Mouse (Mus musculus) heart, embryonic 16.5 days (tissue): ENCODE data around the gene Slc25a29. TPM values are rescaled to one million over a fixed set of nuclear protein-coding genes. Genes with fewer than 3 reads are reported as not detected.

Experiments used
- ATAC-seq: fragments of 200-750 bp; cut with Nextera tagmentation; replicated peaks from 2 replicates; pipeline ENCODE4 v1.8.0; 2017; ENCODE audit warnings: moderate number of reproducible peaks; ENCODE audit not compliant: insufficient read depth, low FRiP score; ENCODE audit errors: extremely low read depth
- H3K27ac ChIP-seq: fragments of 300-500 bp; sonication (generic); 2 replicates; pipeline ENCODE4 v1.5.1; 2014; ENCODE audit warnings: mild to moderate bottlenecking, low read length, control low read depth, moderate library complexity
- H3K27me3 ChIP-seq: fragments of 300-500 bp; sonication (generic); 2 replicates; pipeline ENCODE4 v1.6.1; 2014; ENCODE audit warnings: low read length, mixed read lengths; ENCODE audit not compliant: control insufficient read depth, insufficient read depth
- H3K36me3 ChIP-seq: fragments of 300-500 bp; sonication (generic); 2 replicates; pipeline ENCODE4 v1.6.1; 2014; ENCODE audit not compliant: control insufficient read depth, insufficient read depth
- H3K4me1 ChIP-seq: fragments of 300-500 bp; sonication (generic); 2 replicates; pipeline ENCODE4 v1.6.1; 2014; ENCODE audit warnings: low read length, mixed read lengths; ENCODE audit not compliant: control insufficient read depth, insufficient read depth
- H3K4me2 ChIP-seq: fragments of 300-500 bp; sonication (generic); 2 replicates; pipeline ENCODE4 v1.6.1; 2014; ENCODE audit warnings: low read depth, mild to moderate bottlenecking, control low read depth, low read length
- H3K4me3 ChIP-seq: fragments of 300-500 bp; sonication (generic); 2 replicates; pipeline ENCODE4 v1.5.1; 2014; ENCODE audit warnings: mild to moderate bottlenecking, control low read depth, low read length
- H3K9ac ChIP-seq: fragments of 300-500 bp; sonication (generic); 2 replicates; pipeline ENCODE4 v1.6.1; 2014; ENCODE audit warnings: low read length, control low read depth
- H3K9me3 ChIP-seq: fragments of 300-500 bp; sonication (generic); replicated peaks from 2 replicates; pipeline ENCODE4 v1.6.1; 2016; ENCODE audit warnings: low read length; ENCODE audit not compliant: control insufficient read depth
- WGBS: fragments of 180-500 bp; shearing (Covaris S2); extraction: QIAGEN DNeasy Blood & Tissue Kit; methylation state at CpG from one replicate; pipeline ENCODE4 v1.1.7; 2014; 5-methylcytosine and 5-hydroxymethylcytosine counted together
- polyA plus RNA-seq: library from polyadenylated mRNA; unstranded; fragments of >200 nt; fragmentation: Nextera tagmentation; extraction: Ambion mirVana; gene quantifications from 2 replicates; pipeline ENCODE4 v1.2.1, GENCODE M21; 2015

Slc25a29 gene
- 4.2 and 4.3 TPM in 2 replicates for polyA plus RNA-seq

DNA sequence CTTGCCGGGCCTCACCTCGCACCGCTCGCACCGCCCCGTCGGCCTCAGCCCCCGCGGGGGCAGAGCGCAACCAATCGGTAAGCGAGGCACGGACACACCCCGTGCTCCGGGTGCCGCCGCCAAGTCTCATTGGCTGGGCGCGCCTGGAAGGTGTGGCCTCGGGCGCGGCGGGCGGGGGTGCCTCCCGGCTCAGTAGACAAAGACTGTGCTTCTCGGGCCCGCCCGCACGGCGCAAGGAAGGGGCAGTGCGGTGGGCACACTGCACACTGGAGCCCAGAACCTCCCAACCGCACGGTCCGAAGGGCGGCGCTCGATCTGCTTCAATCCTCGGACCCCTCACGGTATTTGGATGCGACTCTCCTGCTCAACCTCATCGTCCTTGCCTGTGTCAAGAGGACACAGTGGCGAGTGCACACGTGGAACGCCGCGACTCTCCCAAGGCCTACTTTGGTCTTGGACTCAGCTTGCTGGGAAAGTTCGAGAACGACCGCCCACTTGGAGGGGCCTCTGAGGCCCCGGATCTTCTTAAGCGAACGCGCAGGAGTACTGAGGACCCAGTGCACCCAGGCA is at the start of gene Slc25a29, which contains the start of gene Slc25a47:
Gene Slc25a29, minus strand, starts transcription at position 44 of the 570 bp plus-strand sequence.
Gene Slc25a47, plus strand, starts transcription at position 207 of the 570 bp plus-strand sequence.
- H3K27ac ChIP-seq = peak within 1 kb of the TSS; percentile 85
- H3K4me3 ChIP-seq = peak within 1 kb of the TSS; percentile 78
- peak within 1 kb of the TSS; percentile 87 for H3K9ac ChIP-seq
- H3K4me2 ChIP-seq = peak within 1 kb of the TSS; percentile 99
- H3K4me1 ChIP-seq = peaks cover 23% of the 10 kb centered on the region
- H3K36me3 ChIP-seq = 0 out of 2 replicates have a peak, but pooled peaks cover 2% of the 10 kb centered on the region
- H3K9me3 ChIP-seq = no peaks in the 10 kb centered on the region
- WGBS = under 1% methylated on average over 53 of the region's 53 CpGs
- H3K27me3 ChIP-seq = no peaks in the 10 kb centered on the region
- peak; percentile 99 for ATAC-seq

DNA sequence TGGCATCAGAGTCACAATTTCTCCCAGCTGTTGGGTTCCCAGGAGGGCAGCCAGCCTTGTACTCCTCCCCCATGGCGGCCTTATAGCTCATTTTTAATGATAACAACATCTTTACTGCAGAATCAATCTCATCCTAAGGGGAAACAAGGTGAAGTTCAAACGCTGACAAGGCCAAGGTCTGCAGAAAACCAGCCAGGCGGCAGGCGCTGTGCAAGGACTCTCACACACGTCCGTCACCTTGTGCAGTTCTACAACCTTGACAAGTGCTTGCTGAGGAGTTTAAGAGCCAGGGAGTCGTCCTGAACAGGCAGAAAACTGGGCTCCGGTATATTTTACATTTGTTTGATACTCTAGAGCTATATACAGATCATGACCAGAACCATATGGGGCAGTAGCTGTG is 47.1 kb upstream of the Slc25a29 start:
- H3K36me3 ChIP-seq = peaks cover 33% of the 10 kb centered on the region
- WGBS = 77% methylated on average over 8 of the region's 8 CpGs

DNA sequence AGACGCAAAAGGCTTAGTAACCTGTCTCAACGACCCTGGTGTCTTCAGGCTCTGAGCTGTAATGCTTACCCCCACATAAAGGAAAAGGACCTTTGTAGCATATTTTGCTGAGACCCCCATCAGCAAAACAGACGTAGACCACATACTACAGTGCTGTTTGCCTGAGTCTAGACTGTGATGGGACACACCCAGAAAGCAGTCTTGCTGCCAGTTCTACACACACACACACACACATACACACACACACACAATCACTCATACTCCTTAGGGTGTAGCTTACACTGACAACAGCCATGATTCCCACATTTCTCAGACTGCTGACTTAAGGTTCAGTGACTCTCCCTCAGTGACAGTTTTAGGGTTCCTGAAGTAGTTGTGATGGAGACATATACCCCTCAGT is 45.5 kb upstream of the Slc25a29 start:
- no peak overlapping the region for H3K4me3 ChIP-seq
- H3K4me2 ChIP-seq = no peak overlapping the region
- 85% methylated on average over 3 of the region's 3 CpGs for WGBS
- H3K4me1 ChIP-seq = no peaks in the 10 kb centered on the region
- H3K27ac ChIP-seq = no peak overlapping the region
- no peaks in the 10 kb centered on the region for H3K9me3 ChIP-seq
- H3K9ac ChIP-seq = no peak overlapping the region
- no peak for ATAC-seq
- H3K36me3 ChIP-seq = peaks cover 19% of the 10 kb centered on the region
- no peaks in the 10 kb centered on the region for H3K27me3 ChIP-seq

More for the DNA sequence above, 47.1 kb upstream of the Slc25a29 start:
- no peak overlapping the region for H3K9ac ChIP-seq
- H3K4me1 ChIP-seq = no peaks in the 10 kb centered on the region
- H3K27ac ChIP-seq = no peak overlapping the region
- no peaks in the 10 kb centered on the region for H3K27me3 ChIP-seq
- H3K9me3 ChIP-seq = no peaks in the 10 kb centered on the region
- no peak for ATAC-seq
- no peak overlapping the region for H3K4me2 ChIP-seq
- no peak overlapping the region for H3K4me3 ChIP-seq

DNA sequence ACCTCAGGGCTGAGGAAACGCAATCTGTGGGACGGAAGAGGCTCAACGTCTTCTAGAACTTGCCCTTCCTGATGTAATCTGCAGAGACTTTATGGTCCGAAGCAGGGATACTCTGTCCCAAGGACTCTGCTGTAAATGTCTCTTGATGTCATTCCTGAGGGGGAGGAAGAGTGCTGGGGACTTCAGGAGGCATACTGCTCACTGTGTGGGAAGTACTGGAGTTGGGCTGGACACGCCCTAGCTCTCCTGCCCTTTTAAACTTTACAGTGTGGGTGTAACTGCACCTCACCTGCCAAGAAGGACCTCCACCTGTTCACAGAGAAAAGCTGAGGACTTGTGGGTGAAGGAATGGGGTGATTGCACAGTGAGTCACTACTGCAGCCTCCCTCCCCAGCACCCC is 44.9 kb upstream of the Slc25a29 start:
- no peaks in the 10 kb centered on the region for H3K9me3 ChIP-seq
- no peak overlapping the region for H3K4me2 ChIP-seq
- no peak for ATAC-seq
- no peaks in the 10 kb centered on the region for H3K4me1 ChIP-seq
- no peaks in the 10 kb centered on the region for H3K27me3 ChIP-seq
- peaks cover 16% of the 10 kb centered on the region for H3K36me3 ChIP-seq
- no peak overlapping the region for H3K4me3 ChIP-seq
- H3K9ac ChIP-seq = no peak overlapping the region
- WGBS = 92% methylated on average over 5 of the region's 5 CpGs
- no peak overlapping the region for H3K27ac ChIP-seq

DNA sequence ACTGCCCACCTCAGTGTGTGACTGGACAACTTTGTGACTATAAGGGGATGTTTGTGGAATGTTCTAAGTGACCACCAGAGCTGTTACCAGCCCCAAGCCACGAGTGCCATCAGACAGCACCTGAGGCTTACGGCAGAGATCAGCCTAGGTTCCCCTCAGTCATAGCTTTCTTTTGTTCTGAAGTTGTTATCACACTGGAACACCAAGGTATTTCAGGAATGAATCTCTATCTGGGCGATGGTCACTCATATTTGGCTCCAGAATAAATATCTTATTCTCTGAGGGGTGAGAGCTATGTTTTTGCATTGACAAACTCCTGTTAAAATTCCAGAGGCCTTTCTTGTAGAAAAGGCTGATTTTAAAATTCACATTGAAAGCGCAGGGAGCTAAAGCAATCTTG is 43.5 kb upstream of the Slc25a29 start:
- no peaks in the 10 kb centered on the region for H3K4me1 ChIP-seq
- H3K27me3 ChIP-seq = no peaks in the 10 kb centered on the region
- ATAC-seq = no peak
- no peak overlapping the region for H3K4me3 ChIP-seq
- H3K9me3 ChIP-seq = no peaks in the 10 kb centered on the region
- H3K4me2 ChIP-seq = no peak overlapping the region
- H3K27ac ChIP-seq = no peak overlapping the region
- peaks cover 22% of the 10 kb centered on the region for H3K36me3 ChIP-seq
- no peak overlapping the region for H3K9ac ChIP-seq
- whole genome bisulfite sequencing = 72% methylated on average over 4 of the region's 4 CpGs

DNA sequence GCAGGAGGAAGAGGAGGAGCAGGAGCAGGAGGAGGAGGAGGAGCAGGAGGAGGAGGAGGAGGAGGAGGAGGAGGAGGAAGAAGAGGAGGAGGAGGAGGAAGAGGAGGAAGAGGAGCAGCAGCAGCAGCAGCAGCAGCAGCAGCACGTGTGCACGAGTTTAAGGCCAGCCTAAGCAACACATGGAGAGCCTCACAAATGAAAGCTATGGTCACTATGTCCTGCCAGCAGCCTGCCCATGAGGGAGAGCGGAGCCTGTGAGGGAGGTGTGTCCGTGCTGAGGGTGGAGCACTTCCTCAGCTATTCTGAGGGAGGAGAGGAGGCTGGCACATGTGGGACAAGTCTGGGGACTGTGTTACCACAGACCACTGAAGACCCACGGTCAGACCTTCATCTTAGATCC is 37.4 kb upstream of the Slc25a29 start:
- no peak overlapping the region for H3K27ac ChIP-seq
- H3K9ac ChIP-seq = no peak overlapping the region
- H3K27me3 ChIP-seq = no peaks in the 10 kb centered on the region
- H3K4me2 ChIP-seq = no peak overlapping the region
- no peaks in the 10 kb centered on the region for H3K4me1 ChIP-seq
- H3K9me3 ChIP-seq = no peaks in the 10 kb centered on the region
- WGBS = 77% methylated on average over 5 of the region's 5 CpGs
- no peak overlapping the region for H3K4me3 ChIP-seq
- H3K36me3 ChIP-seq = peaks cover 35% of the 10 kb centered on the region
- ATAC-seq = no peak

DNA sequence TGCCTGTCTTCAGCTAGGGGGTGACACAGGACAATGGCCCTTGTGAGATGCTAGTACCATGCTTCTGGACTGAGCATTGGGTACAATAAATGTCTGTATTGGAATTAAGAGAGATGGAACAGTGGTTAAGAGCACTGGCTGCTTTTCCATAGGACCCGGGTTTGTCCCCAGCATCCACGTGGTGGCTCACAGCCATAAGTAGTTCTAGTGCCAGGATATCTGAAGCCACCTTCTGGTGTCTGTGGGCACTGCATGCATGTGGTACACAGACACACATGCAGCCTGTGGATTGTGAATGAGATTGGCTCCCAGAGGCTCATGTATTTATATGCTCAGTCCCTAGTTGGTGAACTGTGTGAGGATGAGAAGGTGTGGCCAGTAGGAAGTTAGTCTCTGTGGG is 33.9 kb upstream of the Slc25a29 start:
- no peak overlapping the region for H3K9ac ChIP-seq
- peaks cover 38% of the 10 kb centered on the region for H3K36me3 ChIP-seq
- H3K4me1 ChIP-seq = no peaks in the 10 kb centered on the region
- H3K4me3 ChIP-seq = no peak overlapping the region
- no peak for ATAC-seq
- WGBS = 95% methylated on average over 2 of the region's 2 CpGs
- H3K27ac ChIP-seq = no peak overlapping the region
- H3K4me2 ChIP-seq = no peak overlapping the region
- no peaks in the 10 kb centered on the region for H3K9me3 ChIP-seq
- H3K27me3 ChIP-seq = no peaks in the 10 kb centered on the region

DNA sequence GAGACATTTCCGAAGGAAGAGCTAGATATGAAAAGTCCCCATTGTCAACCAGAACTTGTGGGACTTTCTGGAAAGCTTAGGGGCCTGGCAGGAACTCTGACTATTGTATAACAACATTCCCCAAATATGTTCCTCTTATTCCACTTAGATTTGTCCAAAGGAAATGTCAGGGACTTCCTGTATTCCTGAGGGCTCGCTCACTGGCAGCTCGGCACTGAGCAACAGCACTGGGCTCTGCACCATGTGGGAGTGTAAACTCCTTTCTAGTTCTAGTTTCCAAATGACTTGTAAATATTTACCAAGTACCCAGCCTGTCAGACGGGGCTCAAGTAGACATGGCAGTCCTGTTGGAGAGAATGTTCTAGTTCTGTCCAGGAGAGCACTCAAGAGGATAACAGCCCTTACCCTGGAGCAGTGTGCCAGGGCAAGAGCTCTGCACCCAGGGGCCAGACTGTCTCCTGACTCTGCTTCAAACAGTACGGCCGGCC is 29.4 kb upstream of the Slc25a29 start:
- H3K27ac ChIP-seq = peak overlapping the region; percentile 70
- 70% methylated on average over 6 of the region's 6 CpGs for WGBS
- no peak overlapping the region for H3K4me3 ChIP-seq
- no peaks in the 10 kb centered on the region for H3K9me3 ChIP-seq
- H3K4me2 ChIP-seq = no peak overlapping the region
- H3K9ac ChIP-seq = no peak overlapping the region
- H3K36me3 ChIP-seq = peaks cover 53% of the 10 kb centered on the region
- H3K4me1 ChIP-seq = 0 out of 2 replicates have a peak, but pooled peaks cover 3% of the 10 kb centered on the region
- 0 out of 2 replicates have a peak, but pooled peaks have one; percentile 42 for ATAC-seq
- no peaks in the 10 kb centered on the region for H3K27me3 ChIP-seq

DNA sequence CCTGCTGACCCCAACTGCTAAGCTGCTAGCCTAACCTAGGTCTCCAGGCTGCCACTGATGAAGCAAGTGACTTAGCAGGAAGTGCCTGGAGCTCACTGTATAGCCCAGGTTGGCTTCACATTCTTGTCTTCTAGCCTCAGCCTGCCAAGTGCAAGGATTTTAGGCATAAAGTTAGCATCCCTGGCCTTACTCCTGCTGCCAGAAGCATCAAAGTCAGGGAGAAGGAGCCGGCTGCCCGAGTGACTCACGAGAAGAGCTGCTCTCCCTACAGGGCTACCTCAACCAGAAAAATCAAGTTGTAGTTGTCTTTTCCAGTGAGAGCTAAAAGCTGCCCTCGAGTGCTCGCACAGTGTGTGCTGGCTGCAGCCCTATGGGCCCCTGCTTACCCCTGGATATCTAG is 22.8 kb upstream of the Slc25a29 start:
- H3K27ac ChIP-seq = no peak overlapping the region
- ATAC-seq = no peak
- 77% methylated on average over 5 of the region's 5 CpGs for WGBS

More for the DNA sequence above, 22.8 kb upstream of the Slc25a29 start:
- no peaks in the 10 kb centered on the region for H3K9me3 ChIP-seq
- H3K36me3 ChIP-seq = peaks cover 20% of the 10 kb centered on the region
- H3K9ac ChIP-seq = no peak overlapping the region
- no peaks in the 10 kb centered on the region for H3K4me1 ChIP-seq
- no peak overlapping the region for H3K4me2 ChIP-seq
- no peak overlapping the region for H3K4me3 ChIP-seq
- no peaks in the 10 kb centered on the region for H3K27me3 ChIP-seq
